Comparison of ENCODE assay signal across 8 mouse cellular contexts in genomic region chr11:97947426-97947825, GRCm38 (mm10). TPM values are rescaled to one million over a fixed set of nuclear protein-coding genes. Genes with fewer than 3 reads are reported as not detected.
A peak's percentile ranks its signal among the peaks of the same experiment; 100 is the strongest.
DNase-seq lines count a peak whose midpoint lies in the region; ATAC-seq and TF ChIP-seq lines count a peak whose summit lies in the region.

No protein-coding gene starts in this region.

- peak; percentile 40 for TF ChIP-seq RAD21 in CH12.LX (IDR thresholded peaks at IDR 0.05; ENCODE audit: low read depth, low read length)

- peaks cover 7% of the 10 kb centered on the region for H3K9me3 ChIP-seq in CH12.LX (replicated peaks; ENCODE audit: low read length)

- no peak overlapping the region for H3K4me2 ChIP-seq in CH12.LX (ENCODE audit: insufficient read depth, low read depth, poor library complexity, severe bottlenecking)

- H3K36me3 ChIP-seq in CH12.LX (replicated peaks in 1 of 2; ENCODE audit: control insufficient read depth in 1 of 2, insufficient read depth in 1 of 2, low read length in 1 of 2), result no peaks in the 10 kb centered on the region

- no peak overlapping the region for H3K4me3 ChIP-seq in CH12.LX (replicated peaks in 1 of 3; ENCODE audit: low read depth in 2 of 3, low read length in 2 of 3, poor library complexity in 1 of 3)

- ATAC-seq in granulocyte monocyte progenitor cell, adult 5-6 weeks (replicated peaks; ENCODE audit: poor library complexity, severe bottlenecking), result peak; percentile 56

- no peak for TF ChIP-seq EP300 in CH12.LX (IDR thresholded peaks at IDR 0.05; ENCODE audit: low read length)

- H3K27ac ChIP-seq in CH12.LX (ENCODE audit: insufficient read depth, low read depth), result no peak overlapping the region

- dilution Hi-C loops in CH12.LX (cut with MboI; ENCODE audit: extremely low pct_ligation_motif_present, extremely low pct_unique_long_range_greater_than_20kb, low sequenced_read_pairs), result no loop called here

- peak; percentile 56 for DNase-seq in kidney, adult 9 months
- no peak for DNase-seq in kidney, adult 11 months
- peak; percentile 62 for DNase-seq in CH12.LX (ENCODE audit: extremely low read depth)
- peak; percentile 74 for DNase-seq in WW6 (ENCODE audit: low read depth, low spot score)
- DNase-seq in naive thymus-derived CD4-positive, alpha-beta T cell, adult 2 months (ENCODE audit: low read depth), result peak; percentile 57
- no peak for DNase-seq in frontal cortex, postnatal 36 days (ENCODE audit: low spot score in 2 of 2)
- no peak for DNase-seq in layer of hippocampus, adult 18-20 months (ENCODE audit: low spot score in 2 of 2)

- peaks cover 17 to 32% of the 10 kb centered on the region in 2 experiments for H3K4me1 ChIP-seq in CH12.LX (ENCODE audit: control insufficient read depth in 1 of 2, insufficient read depth in 2 of 2)

- in situ Hi-C loops in CH12.LX (cut with MboI; ENCODE audit: low pct_ligation_motif_present, low pct_unique_long_range_greater_than_20kb, low sequenced_read_pairs), result no loop called here

- H3K9ac ChIP-seq in CH12.LX (ENCODE audit: insufficient read depth, low read depth), result no peak overlapping the region

- H3K27me3 ChIP-seq in CH12.LX (replicated peaks), result no peaks in the 10 kb centered on the region

- no peak for TF ChIP-seq POLR2A in CH12.LX (IDR thresholded peaks at IDR 0.05; ENCODE audit: low read depth, low read length)

- H3K79me2 ChIP-seq in CH12.LX (replicated peaks; ENCODE audit: control insufficient read depth, extremely low read depth, insufficient read depth, poor library complexity, severe bottlenecking), result no peaks in the 10 kb centered on the region

- TF ChIP-seq CTCF in CH12.LX (conservative IDR thresholded peaks at IDR 0.05 in 1 of 2, IDR thresholded peaks at IDR 0.05 in 1 of 2; ENCODE audit: low read depth in 2 of 2, low read length in 2 of 2), result peak; percentile 21 to 80; a peak in 3 of 4 replicates

TF ChIP-seq in CH12.LX, 34 proteins besides CTCF, POLR2A, EP300 and RAD21:
- 0 out of 2 replicates have a peak, but pooled peaks have one; percentile 21 for TF ChIP-seq NRF1 (IDR thresholded peaks at IDR 0.05; ENCODE audit: low read depth, low read length)
- TF ChIP-seq SMC3 (IDR thresholded peaks at IDR 0.05; ENCODE audit: low read depth, low read length), result peak; percentile 45
- 0 out of 2 replicates have a peak, but pooled peaks have one; percentile 12 for TF ChIP-seq NELFE (IDR thresholded peaks at IDR 0.05; ENCODE audit: low read depth, low read length)
- TF ChIP-seq UBTF (IDR thresholded peaks at IDR 0.05; ENCODE audit: low read depth, low read length), result no peak

RNA-seq across cellular contexts. Expression of gene Plxdc1, which starts 38.8 kb away (rescaled TPM):
- total RNA-seq in CH12.LX (2012; rRNA removed) (0.04 and 0.08 TPM in 2 replicates), CH12.LX (2014; rRNA removed) (not detected in 2 replicates)
- polyA plus RNA-seq in CH12.LX (2012; ENCODE audit: insufficient read length, low read depth), result 0.16 TPM in 1 of 2 replicates, not detected in the other
- 3.1 and 3.2 TPM in 2 replicates for total RNA-seq in granulocyte monocyte progenitor cell, adult 5-6 weeks (2014; fragmentation: Nextera tagmentation)
- total RNA-seq in granulocyte monocyte progenitor cell, adult 5-6 weeks (2017), result 1.6 and 3.9 TPM in 2 replicates
- total RNA-seq in layer of hippocampus, adult 18-20 months (2021), result 10 to 100 TPM; 10.3 to 14.4 TPM

RNA-seq across cellular contexts. Expression of gene Arl5c, which starts 48.6 kb away (rescaled TPM):
- 28.2 and 28.5 TPM in 2 replicates for total RNA-seq in CH12.LX (2012; rRNA removed)
- total RNA-seq in CH12.LX (2014; rRNA removed), result 32.2 and 33.1 TPM in 2 replicates
- polyA plus RNA-seq in CH12.LX (2012; ENCODE audit: insufficient read length, low read depth), result 36.1 and 45.5 TPM in 2 replicates
- 11.0 and 15.7 TPM in 2 replicates for total RNA-seq in granulocyte monocyte progenitor cell, adult 5-6 weeks (2014; fragmentation: Nextera tagmentation)
- total RNA-seq in granulocyte monocyte progenitor cell, adult 5-6 weeks (2017), result 2.9 and 6.1 TPM in 2 replicates
- total RNA-seq in layer of hippocampus, adult 18-20 months (2021), result under 1 TPM; 0.76 to 0.94 TPM

Comparison
In these comparisons a context has a peak if more than half of its experiments do, and no peak if none do; other contexts are left out.
1. DNase-seq: peak in kidney, adult 9 months (single experiment), CH12.LX (single experiment), WW6 (single experiment) and naive thymus-derived CD4-positive, alpha-beta T cell, adult 2 months (single experiment); none in kidney, adult 11 months (single experiment), frontal cortex, postnatal 36 days (0 of 2) and layer of hippocampus, adult 18-20 months (0 of 2).